Mouse (Mus musculus) kidney, embryonic 16.5 days (tissue): ENCODE data around the gene Aamp. TPM values are rescaled to one million over a fixed set of nuclear protein-coding genes. Genes with fewer than 3 reads are reported as not detected.

Source experiments
- ATAC-seq: fragments of 200-750 bp; cut with Nextera tagmentation; 2 replicates; pipeline ENCODE4 v1.8.0; 2017; ENCODE audit warnings: moderate TSS enrichment; ENCODE audit not compliant: low FRiP score, low TSS enrichment
- H3K27ac ChIP-seq: fragments of 300-500 bp; sonication (generic); 2 replicates; pipeline ENCODE4 v1.5.1; 2014; ENCODE audit warnings: low read length
- H3K27me3 ChIP-seq: fragments of 300-500 bp; sonication (generic); 2 replicates; pipeline ENCODE4 v1.6.1; 2014; ENCODE audit warnings: low read length, control low read depth, mixed read lengths; ENCODE audit not compliant: insufficient read depth
- H3K36me3 ChIP-seq: fragments of 300-500 bp; sonication (generic); 2 replicates; pipeline ENCODE4 v1.6.1; 2014; ENCODE audit warnings: low read length, control low read depth, mixed read lengths; ENCODE audit not compliant: insufficient read depth
- H3K4me1 ChIP-seq: fragments of 300-500 bp; sonication (generic); 2 replicates; pipeline ENCODE4 v1.6.1; 2014; ENCODE audit warnings: low read length, control low read depth, mixed read lengths; ENCODE audit not compliant: insufficient read depth
- H3K4me2 ChIP-seq: fragments of 300-500 bp; sonication (generic); replicated peaks from 2 replicates; pipeline ENCODE4 v1.6.1; 2014; ENCODE audit warnings: low read depth, low read length
- H3K4me3 ChIP-seq: fragments of 300-500 bp; sonication (generic); 2 replicates; pipeline ENCODE4 v1.5.1; 2014; ENCODE audit warnings: mild to moderate bottlenecking, low read length
- H3K9ac ChIP-seq: fragments of 300-500 bp; sonication (generic); replicated peaks from 2 replicates; pipeline ENCODE4 v1.6.1; 2014; ENCODE audit warnings: low read length
- H3K9me3 ChIP-seq: fragments of 300-500 bp; sonication (generic); 2 replicates; pipeline ENCODE4 v1.6.1; 2016; ENCODE audit warnings: low read length, control low read depth
- WGBS: fragments of 180-500 bp; shearing (Covaris S2); extraction: QIAGEN DNeasy Blood & Tissue Kit; methylation state at CpG from one replicate; pipeline ENCODE4 v1.1.7; 2014; 5-methylcytosine and 5-hydroxymethylcytosine counted together
- polyA plus RNA-seq: library from polyadenylated mRNA; unstranded; fragments of >200 nt; fragmentation: Nextera tagmentation; extraction: Ambion mirVana; gene quantifications from 2 replicates; pipeline ENCODE4 v1.2.1, GENCODE M21; 2015

Gene Aamp
- polyA plus RNA-seq, 1 experiment from 2014 or later, result 350 TPM

- 53% methylated on average over 4 of the region's 4 CpGs for WGBS
- Histone ChIP-seq H3K4me2 (0 out of 2 replicates have a peak overlapping the region, but pooled peaks have one; percentile 27), H3K9ac (no peak overlapping the region), H3K27me3 (no peaks in the 10 kb centered on the region), H3K27ac (peak overlapping the region; percentile 68; the same call in 1 of the 2 replicates), H3K9me3 (no peaks in the 10 kb centered on the region), H3K4me1 (peaks cover 56% of the 10 kb centered on the region), H3K36me3 (no peaks in the 10 kb centered on the region), H3K4me3 (0 out of 2 replicates have a peak overlapping the region, but pooled peaks have one; percentile 6)
- ATAC-seq, result no peak
Observed at GRCm38 (mm10) chr1:74240832-74241231, 43.7 kb downstream of the Aamp start.

- Histone ChIP-seq H3K36me3 (no peaks in the 10 kb centered on the region), H3K9me3 (no peaks in the 10 kb centered on the region), H3K4me3 (0 out of 2 replicates have a peak overlapping the region, but pooled peaks have one; percentile 3), H3K9ac (peak overlapping the region; percentile 55; the same call in 1 of the 2 replicates), H3K4me1 (peaks cover 53% of the 10 kb centered on the region), H3K27me3 (no peaks in the 10 kb centered on the region), H3K27ac (peak overlapping the region; percentile 68), H3K4me2 (peak overlapping the region; percentile 27; the same call in 1 of the 2 replicates)
- ATAC-seq, result no peak; the same call in 1 of the 2 replicates
- 15% methylated on average over 6 of the region's 6 CpGs for WGBS
Observed at GRCm38 (mm10) chr1:74240311-74240710, 44.2 kb downstream of the Aamp start.

GRCm38 (mm10) chr1:74239618-74240017, 44.9 kb downstream of the Aamp start:
- ATAC-seq, result no peak
- H3K4me2 ChIP-seq, result peak overlapping the region; percentile 87
- H3K4me3 ChIP-seq, result peak overlapping the region; percentile 7; the same call in 1 of the 2 replicates
- no peaks in the 10 kb centered on the region for H3K36me3 ChIP-seq
- H3K27me3 ChIP-seq, result no peaks in the 10 kb centered on the region
- 52% methylated on average over 11 of the region's 11 CpGs for WGBS
- peaks cover 49% of the 10 kb centered on the region for H3K4me1 ChIP-seq
- no peaks in the 10 kb centered on the region for H3K9me3 ChIP-seq
- H3K9ac ChIP-seq, result peak overlapping the region; percentile 46
- H3K27ac ChIP-seq, result no peak overlapping the region

GRCm38 (mm10) chr1:74239162-74239561, 45.4 kb downstream of the Aamp start:
- H3K4me1 ChIP-seq, result peaks cover 48% of the 10 kb centered on the region
- no peaks in the 10 kb centered on the region for H3K9me3 ChIP-seq
- 65% methylated on average over 7 of the region's 7 CpGs for WGBS
- H3K27ac ChIP-seq, result no peak overlapping the region
- no peaks in the 10 kb centered on the region for H3K27me3 ChIP-seq
- H3K9ac ChIP-seq, result peak overlapping the region; percentile 45; the same call in 1 of the 2 replicates
- H3K4me3 ChIP-seq, result peak overlapping the region; percentile 7
- no peaks in the 10 kb centered on the region for H3K36me3 ChIP-seq
- peak overlapping the region; percentile 87 for H3K4me2 ChIP-seq
- ATAC-seq, result no peak

GRCm38 (mm10) chr1:74238136-74238535, 46.4 kb downstream of the Aamp start:
- H3K4me1 ChIP-seq, result peaks cover 40% of the 10 kb centered on the region
- H3K27ac ChIP-seq, result no peak overlapping the region
- no peaks in the 10 kb centered on the region for H3K36me3 ChIP-seq
- H3K9ac ChIP-seq, result peak overlapping the region; percentile 98
- H3K9me3 ChIP-seq, result no peaks in the 10 kb centered on the region
- WGBS, result 67% methylated on average over 1 of the region's 1 CpGs
- peak overlapping the region; percentile 100 for H3K4me3 ChIP-seq
- ATAC-seq, result no peak
- no peaks in the 10 kb centered on the region for H3K27me3 ChIP-seq
- peak overlapping the region; percentile 87 for H3K4me2 ChIP-seq

GRCm38 (mm10) chr1:74237671-74238070, 46.9 kb downstream of the Aamp start:
- 17% methylated on average over 5 of the region's 5 CpGs for WGBS
- H3K4me3 ChIP-seq, result peak overlapping the region; percentile 100
- peaks cover 37% of the 10 kb centered on the region for H3K4me1 ChIP-seq
- no peak for ATAC-seq
- H3K36me3 ChIP-seq, result no peaks in the 10 kb centered on the region
- H3K27me3 ChIP-seq, result no peaks in the 10 kb centered on the region
- H3K4me2 ChIP-seq, result peak overlapping the region; percentile 87
- H3K9me3 ChIP-seq, result no peaks in the 10 kb centered on the region
- peak overlapping the region; percentile 98 for H3K9ac ChIP-seq
- 0 out of 2 replicates have a peak overlapping the region, but pooled peaks have one; percentile 20 for H3K27ac ChIP-seq

- Histone ChIP-seq H3K27me3 (no peaks in the 10 kb centered on the region), H3K4me2 (peak overlapping the region; percentile 87), H3K9ac (peak overlapping the region; percentile 98), H3K27ac (peak overlapping the region; percentile 92), H3K36me3 (no peaks in the 10 kb centered on the region), H3K4me1 (peaks cover 37% of the 10 kb centered on the region), H3K9me3 (no peaks in the 10 kb centered on the region), H3K4me3 (peak overlapping the region; percentile 100)
- peak; percentile 50 for ATAC-seq
- 0% methylated on average over 50 of the region's 57 CpGs for WGBS
Observed at GRCm38 (mm10) chr1:74236590-74237317, 47.8 kb downstream of the Aamp start.

- Histone ChIP-seq H3K36me3 (no peaks in the 10 kb centered on the region), H3K4me2 (peak within 1 kb of the TSS; percentile 87), H3K27me3 (no peaks in the 10 kb centered on the region), H3K4me1 (peaks cover 35% of the 10 kb centered on the region), H3K9me3 (no peaks in the 10 kb centered on the region), H3K27ac (peak within 1 kb of the TSS; percentile 92), H3K9ac (peak within 1 kb of the TSS; percentile 98), H3K4me3 (peak within 1 kb of the TSS; percentile 100)
- ATAC-seq, result peak; percentile 93
- 1% methylated on average over 52 of the region's 55 CpGs for WGBS
Observed at GRCm38 (mm10) chr1:74235938-74236589, 48.5 kb downstream of the Aamp start, which contains the start of gene Arpc2. Gene Arpc2, plus strand, starts transcription at chr1:74236084.

- Histone ChIP-seq H3K4me1 (no peaks in the 10 kb centered on the region), H3K4me2 (no peak overlapping the region), H3K9ac (no peak overlapping the region), H3K4me3 (no peak overlapping the region), H3K27ac (no peak overlapping the region), H3K9me3 (no peaks in the 10 kb centered on the region), H3K27me3 (no peaks in the 10 kb centered on the region), H3K36me3 (no peaks in the 10 kb centered on the region)
- 40% methylated on average over 1 of the region's 1 CpGs for WGBS
- ATAC-seq, result no peak
Observed at GRCm38 (mm10) chr1:74230992-74231391, 53.5 kb downstream of the Aamp start.
